Mouse (Mus musculus) G1E (cell line): ENCODE results near the gene Zfp74. TPM values are rescaled to one million over a fixed set of nuclear protein-coding genes. Genes with fewer than 3 reads are reported as not detected.
A peak's percentile ranks its signal among the peaks of the same experiment; 100 is the strongest.
"Not testable (repeated sequence)": the region's sequence is repeated elsewhere in the genome, so short reads cannot be mapped to it uniquely, and the experiment has no call there.

Source experiments
- ATAC-seq: 2 replicates; pipeline ENCODE4 v1.8.0; 2016; ENCODE audit warnings: mild to moderate bottlenecking; ENCODE audit not compliant: insufficient number of reproducible peaks, poor library complexity, low FRiP score, severe bottlenecking; ENCODE audit errors: extremely low read depth
- DNase-seq: peaks from one replicate; pipeline ENCODE4 v3.0.0; 2012; ENCODE audit warnings: low spot score
- H3K27me3 ChIP-seq: 2 replicates; pipeline ENCODE4 v1.6.1; 2012; ENCODE audit warnings: mild to moderate bottlenecking, low read length, inconsistent platforms; ENCODE audit not compliant: insufficient read depth
- H3K36me3 ChIP-seq: replicated peaks from 2 replicates; pipeline ENCODE3; 2012; ENCODE audit warnings: mild to moderate bottlenecking, inconsistent platforms
- H3K4me1 ChIP-seq: 2 replicates; pipeline ENCODE4 v1.6.1; 2012; ENCODE audit warnings: low read depth, low read length, inconsistent platforms, mixed read lengths; ENCODE audit not compliant: insufficient read depth
- H3K4me3 ChIP-seq: 2 replicates; pipeline ENCODE4 v1.5.1; 2012; ENCODE audit warnings: low read depth, mild to moderate bottlenecking, inconsistent platforms, low read length, moderate library complexity, mixed read lengths
- H3K9me3 ChIP-seq: replicated peaks from 2 replicates; pipeline ENCODE4 v1.6.1; 2012; ENCODE audit warnings: inconsistent platforms
- CTCF ChIP-seq: IDR thresholded peaks from 2 replicates; pipeline ENCODE4 v1.5.1; 2012; ENCODE audit warnings: low read depth, low read length, inconsistent platforms, mixed read lengths
- GATA1 ChIP-seq: IDR thresholded peaks from 2 replicates; pipeline ENCODE4 v1.6.1; 2012; ENCODE audit warnings: borderline replicate concordance, low read length, inconsistent platforms, mixed read lengths
- GATA2 ChIP-seq: IDR thresholded peaks from 2 replicates; pipeline ENCODE4 v1.6.1; 2012; ENCODE audit warnings: low read depth, low read length, inconsistent platforms, borderline replicate concordance
- POLR2AphosphoS5 ChIP-seq: IDR thresholded peaks from 2 replicates; pipeline ENCODE4 v1.6.1; 2012; ENCODE audit warnings: low read depth, low read length, inconsistent platforms; ENCODE audit not compliant: insufficient replicate concordance
- TAL1 ChIP-seq: conservative IDR thresholded peaks from 2 replicates; pipeline ENCODE4 v1.6.1; 2012; ENCODE audit warnings: low read depth, low read length, inconsistent platforms, mixed read lengths
- polyA plus RNA-seq: library from polyadenylated mRNA; stranded (reverse); fragments of >175 nt; gene quantifications from 2 replicates; pipeline ENCODE4 v1.2.3, GENCODE M21; 2012
- total RNA-seq, 2 experiments: library from RNA; stranded (forward) in 1 of 2; stranded (reverse) in 1 of 2; fragments of 200-1000 nt in 1 of 2; fragments of >200 nt in 1 of 2; fragmentation: Nextera tagmentation in 1 of 2; gene quantifications; 2 replicates each; pipeline ENCODE4 v1.2.3; 2014 to 2017

Zfp74 gene
- total and polyA plus RNA-seq, 3 experiments: 7.8 to 26.9 (median 9.8) TPM

DNA sequence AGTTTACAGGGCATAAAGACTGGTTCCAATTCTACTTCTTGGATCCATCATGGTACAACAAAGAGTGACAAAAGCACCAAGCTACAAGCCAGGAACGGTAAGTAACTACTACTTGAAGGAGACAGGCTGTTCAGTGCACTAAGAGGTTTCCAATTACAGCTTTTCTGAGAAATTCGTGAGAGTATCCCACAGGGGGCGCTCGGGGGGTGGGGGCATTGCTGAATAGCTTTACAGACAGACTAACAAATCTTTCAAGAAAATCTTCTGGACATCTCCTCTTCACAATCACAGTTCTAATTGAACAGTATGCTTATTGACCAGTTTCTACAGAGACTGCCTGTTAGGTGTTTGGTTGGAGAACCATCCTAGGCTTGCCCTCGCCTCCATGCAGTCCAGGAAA, 27.6 kb upstream of the Zfp74 start:
- ATAC-seq (no peak), DNase-seq (no peak)
- no peak for TF ChIP-seq GATA1
- no peak for TF ChIP-seq GATA2
- no peak for TF ChIP-seq TAL1
- no peak; the same call in 1 of the 2 replicates for TF ChIP-seq CTCF
- TF ChIP-seq POLR2AphosphoS5: no peak
- Histone ChIP-seq H3K4me1 (peaks cover 32% of the 10 kb centered on the region), H3K36me3 (peaks cover 10% of the 10 kb centered on the region), H3K27me3 (no peaks in the 10 kb centered on the region), H3K9me3 (no peaks in the 10 kb centered on the region), H3K4me3 (no peak overlapping the region)

DNA sequence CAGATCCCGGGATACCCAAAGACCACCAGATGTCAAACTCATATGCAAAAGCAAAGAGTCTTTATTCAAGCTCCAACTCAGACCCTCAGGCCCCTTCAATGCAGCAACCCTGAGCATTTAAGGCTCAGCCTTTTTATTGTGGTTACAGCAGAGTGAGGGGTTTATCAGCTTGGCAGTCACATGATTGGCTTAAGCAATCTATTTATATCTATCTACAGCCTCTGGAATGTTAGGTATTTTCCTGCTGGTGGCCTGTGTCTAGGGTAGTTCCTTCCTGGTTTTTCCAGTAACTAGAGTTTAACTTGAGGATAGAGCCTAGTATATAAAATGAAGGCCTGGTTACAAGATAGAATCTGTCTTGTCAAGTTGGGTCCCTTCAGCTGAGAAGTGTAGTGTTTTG, 26.9 kb upstream of the Zfp74 start:
- TF ChIP-seq CTCF (no peak), POLR2AphosphoS5 (no peak), GATA1 (no peak), GATA2 (no peak), TAL1 (no peak)
- DNase-seq: no peak
- Histone ChIP-seq H3K36me3 (peaks cover 4% of the 10 kb centered on the region), H3K27me3 (no peaks in the 10 kb centered on the region; the same call in 1 of the 2 replicates), H3K4me3 (no peak overlapping the region), H3K4me1 (peaks cover 30% of the 10 kb centered on the region), H3K9me3 (no peaks in the 10 kb centered on the region)
- ATAC-seq: no peak

DNA sequence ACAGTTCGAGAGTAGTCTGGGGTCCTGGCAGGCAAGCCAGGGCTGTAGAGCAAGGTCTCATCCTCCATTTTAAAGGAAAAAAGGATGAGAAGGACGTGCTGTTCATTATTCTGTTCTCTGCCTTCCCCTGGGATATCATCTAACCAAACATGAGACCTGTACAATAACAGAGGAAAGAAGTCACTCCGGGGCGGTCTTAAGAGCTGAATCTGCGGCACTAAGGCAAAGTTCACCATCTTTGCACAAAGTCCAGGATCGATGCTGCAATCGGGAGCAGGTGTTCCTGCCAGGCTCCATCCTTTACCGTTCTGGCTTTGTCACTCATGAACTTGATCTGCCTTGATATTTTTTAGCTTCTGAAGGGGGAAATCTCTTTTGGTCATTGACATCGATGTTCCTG, 16.8 kb upstream of the Zfp74 start:
- H3K27me3 ChIP-seq: no peaks in the 10 kb centered on the region; the same call in 1 of the 2 replicates
- no peaks in the 10 kb centered on the region for H3K4me1 ChIP-seq
- no peak overlapping the region for H3K4me3 ChIP-seq
- ATAC-seq (no peak), DNase-seq (no peak)
- H3K36me3 ChIP-seq: no peaks in the 10 kb centered on the region
- H3K9me3 ChIP-seq: peaks cover 2% of the 10 kb centered on the region
- TF ChIP-seq TAL1 (no peak), GATA1 (no peak), GATA2 (no peak), CTCF (no peak), POLR2AphosphoS5 (no peak)

DNA sequence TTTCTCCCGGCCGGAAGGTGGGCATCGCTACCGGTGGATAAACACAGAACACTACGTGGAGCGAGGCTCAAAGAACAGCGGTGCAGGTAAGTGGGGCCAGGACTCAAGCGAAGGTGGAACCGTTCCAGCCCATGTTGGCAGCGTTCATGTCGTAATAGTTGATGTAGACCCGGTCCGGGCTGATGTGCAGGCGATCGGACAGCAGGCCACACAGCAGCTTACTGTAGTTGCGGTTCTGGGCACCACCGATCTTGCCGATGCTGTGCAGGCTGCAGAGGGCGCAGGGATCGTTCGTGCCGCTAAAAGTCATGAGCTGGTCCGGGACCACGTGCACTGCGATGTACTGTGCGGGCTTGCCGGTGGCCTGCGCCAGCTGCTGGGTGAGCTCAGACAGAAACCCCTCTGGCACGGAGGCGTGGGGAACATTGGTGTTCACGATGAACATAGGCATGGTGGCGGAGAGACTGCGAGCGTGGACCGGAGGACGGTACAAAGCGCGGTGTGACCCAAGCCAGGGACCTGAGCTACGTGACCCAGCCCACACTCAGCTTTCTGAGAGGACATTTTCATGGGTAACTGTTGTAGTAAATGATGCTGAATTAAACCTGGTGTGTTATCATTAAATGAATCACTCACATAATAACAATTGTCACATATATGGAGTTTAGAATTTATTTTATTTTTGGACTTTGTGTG, 11.4 kb upstream of the Zfp74 start:
- not testable (repeated sequence) for H3K9me3 ChIP-seq, H3K27me3 ChIP-seq, H3K36me3 ChIP-seq, DNase-seq, H3K4me3 ChIP-seq, H3K4me1 ChIP-seq
- 0 out of 2 replicates have a peak, but pooled peaks have one; percentile 45 for ATAC-seq

DNA sequence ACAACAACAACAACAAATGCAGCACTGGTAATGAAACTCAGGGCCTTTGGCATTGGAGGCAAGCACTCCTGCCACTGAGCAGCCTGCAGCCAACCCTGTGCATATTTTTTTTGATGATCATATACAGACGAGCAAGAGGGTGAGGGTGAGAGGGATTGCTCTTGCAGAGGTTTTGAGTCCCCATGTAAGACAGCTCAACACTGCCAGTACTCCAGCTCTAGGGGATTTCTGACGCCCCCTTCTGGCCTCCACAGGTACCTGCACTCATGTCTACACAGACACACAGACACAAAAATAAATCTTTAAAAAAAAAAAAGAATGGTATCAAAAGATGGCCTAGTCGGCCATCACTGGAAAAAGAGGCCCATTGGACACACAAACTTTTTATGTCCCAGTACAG, 5.1 kb upstream of the Zfp74 start:
- H3K4me3 ChIP-seq: no peak overlapping the region
- DNase-seq: no peak
- H3K4me1 ChIP-seq: peaks cover 6% of the 10 kb centered on the region
- H3K27me3 ChIP-seq: no peaks in the 10 kb centered on the region
- no peaks in the 10 kb centered on the region for H3K9me3 ChIP-seq
- no peaks in the 10 kb centered on the region for H3K36me3 ChIP-seq
- no peak for ATAC-seq
- TF ChIP-seq TAL1: no peak
- TF ChIP-seq GATA2: no peak
- no peak for TF ChIP-seq GATA1
- TF ChIP-seq CTCF: no peak
- TF ChIP-seq POLR2AphosphoS5: no peak

DNA sequence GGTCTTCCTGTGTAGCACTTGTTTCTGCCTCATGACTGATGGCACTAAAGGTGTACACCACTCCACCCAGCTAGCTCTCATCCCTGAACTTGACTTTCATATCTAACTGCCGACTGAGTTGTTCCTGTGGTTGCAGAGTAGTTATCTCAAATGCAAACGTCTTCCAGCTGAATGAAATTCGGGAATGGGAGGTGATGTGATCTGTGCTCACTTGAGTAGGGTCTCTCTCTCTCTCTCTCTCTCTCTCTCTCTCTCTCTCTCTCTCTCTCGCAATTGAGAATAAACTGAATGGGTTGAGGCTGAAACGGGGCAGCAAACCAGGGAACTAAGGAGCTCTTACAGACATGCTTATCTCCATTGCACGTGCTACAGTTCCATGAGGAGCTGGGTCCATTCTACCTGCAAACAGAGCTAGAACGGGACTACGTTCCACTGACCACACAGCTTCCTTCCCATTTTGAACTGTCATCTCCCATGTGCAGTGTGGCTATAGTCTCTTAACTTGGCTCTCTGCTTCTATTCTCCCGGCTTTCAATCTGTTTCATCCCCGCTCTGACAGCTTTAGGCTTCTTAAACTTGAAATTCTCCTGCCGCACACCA, 4.3 kb upstream of the Zfp74 start:
- Histone ChIP-seq H3K4me1 (peaks cover 7% of the 10 kb centered on the region), H3K4me3 (no peak overlapping the region), H3K9me3 (no peaks in the 10 kb centered on the region), H3K27me3 (no peaks in the 10 kb centered on the region), H3K36me3 (no peaks in the 10 kb centered on the region)
- TF ChIP-seq GATA1: no peak
- TF ChIP-seq GATA2: no peak
- TF ChIP-seq CTCF: no peak
- TF ChIP-seq TAL1: no peak
- no peak for TF ChIP-seq POLR2AphosphoS5
- DNase-seq (no peak), ATAC-seq (no peak)
